Mouse (Mus musculus) heart, postnatal 0 days (tissue): ENCODE data around the gene Ppie. TPM values are rescaled to one million over a fixed set of nuclear protein-coding genes. Genes with fewer than 3 reads are reported as not detected.
A peak's percentile ranks its signal among the peaks of the same experiment; 100 is the strongest.

Source experiments
- ATAC-seq: fragments of 200-750 bp; cut with Nextera tagmentation; 2 replicates; pipeline ENCODE4 v1.8.0; 2017; ENCODE audit warnings: low read depth, moderate number of reproducible peaks, moderate library complexity; ENCODE audit not compliant: insufficient read depth
- DNase-seq: peaks from one replicate; pipeline ENCODE4 v3.0.0-alpha.2; 2016; ENCODE audit warnings: low spot score
- H3K27ac ChIP-seq: fragments of 300-500 bp; sonication (generic); 2 replicates; pipeline ENCODE4 v1.5.1; 2014; ENCODE audit warnings: low read depth, mild to moderate bottlenecking
- H3K27me3 ChIP-seq: fragments of 300-500 bp; sonication (generic); 2 replicates; pipeline ENCODE4 v1.6.1; 2014; ENCODE audit warnings: low read length, mixed read lengths; ENCODE audit not compliant: control insufficient read depth, insufficient read depth
- H3K36me3 ChIP-seq: fragments of 300-500 bp; sonication (generic); replicated peaks from 2 replicates; pipeline ENCODE4 v1.6.1; 2014; ENCODE audit warnings: low read length, mixed read lengths; ENCODE audit not compliant: control insufficient read depth, insufficient read depth
- H3K4me1 ChIP-seq: fragments of 300-500 bp; sonication (generic); 2 replicates; pipeline ENCODE4 v1.6.1; 2014; ENCODE audit warnings: antibody characterized with exemption; ENCODE audit not compliant: control insufficient read depth, insufficient read depth
- H3K4me2 ChIP-seq: fragments of 300-500 bp; sonication (generic); 2 replicates; pipeline ENCODE4 v1.6.1; 2014; ENCODE audit warnings: low read depth, mild to moderate bottlenecking, low read length, moderate library complexity
- H3K4me3 ChIP-seq: fragments of 300-500 bp; sonication (generic); 2 replicates; pipeline ENCODE4 v1.5.1; 2014; ENCODE audit warnings: low read depth, low read length
- H3K9ac ChIP-seq: fragments of 300-500 bp; sonication (generic); replicated peaks from 2 replicates; pipeline ENCODE4 v1.6.1; 2014; ENCODE audit warnings: low read depth, low read length, mixed read lengths
- H3K9me3 ChIP-seq: fragments of 300-500 bp; sonication (generic); replicated peaks from 2 replicates; pipeline ENCODE4 v1.6.1; 2016; ENCODE audit warnings: low read length; ENCODE audit not compliant: control insufficient read depth
- CTCF ChIP-seq: IDR thresholded peaks from 2 replicates; pipeline ENCODE4 v1.5.1; 2016; ENCODE audit warnings: antibody characterized with exemption, control low read depth, low read depth
- EP300 ChIP-seq: IDR thresholded peaks from 2 replicates; pipeline ENCODE4 v1.6.1; 2016; ENCODE audit warnings: antibody characterized with exemption, low read depth
- WGBS: fragments of 180-500 bp; shearing (Covaris S2); extraction: QIAGEN DNeasy Blood & Tissue Kit; methylation state at CpG from one replicate; pipeline ENCODE4 v1.1.7; 2014; 5-methylcytosine and 5-hydroxymethylcytosine counted together
- polyA plus RNA-seq: library from polyadenylated mRNA; unstranded; fragments of >200 nt; fragmentation: Nextera tagmentation; extraction: Ambion mirVana; gene quantifications from 2 replicates; pipeline ENCODE4 v1.2.1, GENCODE M21; 2015
- total RNA-seq: library from RNA; depleted of rRNA; stranded (reverse); fragments of >200 nt; gene quantifications from 2 replicates; pipeline ENCODE4 v1.2.3, GENCODE M21; 2014; ENCODE audit warnings: low replicate concordance; rRNA removed

The Ppie gene
- total and polyA plus RNA-seq, 2 experiments from 2014 or later: 21.9 to 36.9 TPM

DNA sequence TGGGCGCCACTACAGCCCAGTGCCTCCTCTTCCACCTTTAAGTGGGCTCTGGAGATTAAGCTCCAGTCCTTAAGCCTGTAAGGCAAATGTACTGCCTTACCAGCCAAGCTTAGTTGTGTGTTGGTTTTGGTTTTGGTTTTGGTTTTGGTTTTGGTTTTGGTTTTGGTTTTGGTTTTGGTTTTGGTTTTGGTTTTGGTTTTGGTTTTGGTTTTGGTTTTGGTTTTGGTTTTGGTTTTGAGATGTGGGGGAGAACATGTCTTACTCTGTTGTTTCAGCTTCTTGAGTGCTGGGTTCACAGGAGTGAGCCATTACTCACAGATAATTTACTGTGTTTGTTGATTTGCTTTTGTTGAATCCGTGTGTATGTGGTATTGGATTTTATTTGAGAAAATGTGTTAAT is 54.5 kb downstream of the Ppie start:
- no peaks in the 10 kb centered on the region for H3K9me3 ChIP-seq
- no peak for DNase-seq
- WGBS: 70% methylated on average over 2 of the region's 2 CpGs
- no peak overlapping the region for H3K4me2 ChIP-seq
- TF ChIP-seq CTCF (no peak), EP300 (no peak)
- H3K9ac ChIP-seq: no peak overlapping the region
- H3K4me1 ChIP-seq: no peaks in the 10 kb centered on the region
- no peak overlapping the region for H3K4me3 ChIP-seq
- H3K27ac ChIP-seq: no peak overlapping the region
- H3K27me3 ChIP-seq: peaks cover 17% of the 10 kb centered on the region
- H3K36me3 ChIP-seq: no peaks in the 10 kb centered on the region
- no peak for ATAC-seq

GRCm38 (mm10) chr4:123083323-123083902 is 56.3 kb downstream of the Ppie start:
- no peak for DNase-seq
- no peaks in the 10 kb centered on the region for H3K4me1 ChIP-seq
- TF ChIP-seq EP300: no peak
- no peak for TF ChIP-seq CTCF
- no peak overlapping the region for H3K27ac ChIP-seq
- H3K36me3 ChIP-seq: no peaks in the 10 kb centered on the region
- H3K9ac ChIP-seq: no peak overlapping the region
- H3K4me2 ChIP-seq: no peak overlapping the region
- peaks cover 17% of the 10 kb centered on the region for H3K27me3 ChIP-seq
- 56% methylated on average over 13 of the region's 13 CpGs for WGBS
- no peaks in the 10 kb centered on the region for H3K9me3 ChIP-seq
- ATAC-seq: no peak
- no peak overlapping the region for H3K4me3 ChIP-seq

GRCm38 (mm10) chr4:123082283-123083163 is 57.2 kb downstream of the Ppie start:
- Histone ChIP-seq H3K9ac (no peak overlapping the region), H3K27me3 (peaks cover 17% of the 10 kb centered on the region), H3K4me3 (no peak overlapping the region), H3K36me3 (no peaks in the 10 kb centered on the region), H3K9me3 (no peaks in the 10 kb centered on the region), H3K4me1 (no peaks in the 10 kb centered on the region), H3K27ac (no peak overlapping the region), H3K4me2 (no peak overlapping the region)
- DNase-seq: peak; percentile 46
- WGBS: 71% methylated on average over 20 of the region's 20 CpGs
- peak; percentile 89 for TF ChIP-seq CTCF
- no peak for TF ChIP-seq EP300
- ATAC-seq: peak; percentile 47; the same call in 1 of the 2 replicates

DNA sequence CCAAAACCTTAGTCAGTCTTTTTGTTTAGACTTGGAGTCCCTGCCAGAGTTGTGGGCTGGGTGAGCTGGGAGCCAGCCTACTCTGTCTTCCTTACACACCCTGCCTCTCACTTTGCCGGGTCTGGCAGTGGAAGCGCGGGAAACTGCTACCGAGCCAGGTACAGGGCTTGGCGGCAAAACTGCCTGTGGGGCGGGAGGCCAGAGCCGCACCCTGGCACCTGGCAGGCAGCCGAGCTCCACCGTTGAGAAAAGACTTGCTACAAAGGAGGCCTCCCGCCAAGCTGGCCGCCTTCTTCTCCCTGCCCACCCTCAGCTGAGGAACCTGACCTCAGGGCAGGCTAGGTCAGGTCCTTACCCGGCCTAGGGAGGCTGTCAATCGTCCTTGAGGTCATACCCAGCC is 59.0 kb downstream of the Ppie start:
- no peak overlapping the region for H3K27ac ChIP-seq
- H3K9ac ChIP-seq: no peak overlapping the region
- no peak overlapping the region for H3K4me3 ChIP-seq
- no peak for TF ChIP-seq CTCF
- TF ChIP-seq EP300: no peak
- no peaks in the 10 kb centered on the region for H3K9me3 ChIP-seq
- ATAC-seq: no peak
- no peak overlapping the region for H3K4me2 ChIP-seq
- DNase-seq: no peak
- WGBS: 49% methylated on average over 13 of the region's 13 CpGs
- peaks cover 17% of the 10 kb centered on the region for H3K27me3 ChIP-seq
- H3K4me1 ChIP-seq: no peaks in the 10 kb centered on the region
- no peaks in the 10 kb centered on the region for H3K36me3 ChIP-seq

DNA sequence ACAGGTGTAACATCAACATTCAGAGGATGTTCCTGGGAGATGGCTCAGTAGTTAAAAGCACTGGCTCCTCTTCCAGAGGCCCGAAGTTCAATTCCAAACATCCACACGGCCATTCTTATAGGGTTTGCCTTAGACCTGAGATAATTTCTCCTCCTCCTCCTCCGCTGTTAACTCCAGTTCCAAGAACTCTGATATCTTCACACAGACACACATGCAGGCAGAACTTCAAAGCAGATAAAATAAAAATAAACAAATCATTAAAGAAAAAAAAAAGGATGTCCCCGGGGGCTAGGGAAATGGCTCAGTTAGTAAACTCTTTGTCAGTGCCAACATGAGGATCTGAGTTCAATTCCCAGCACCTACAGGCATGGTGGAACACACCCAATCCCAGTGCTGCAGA is 61.5 kb downstream of the Ppie start:
- H3K27me3 ChIP-seq: peaks cover 32% of the 10 kb centered on the region
- H3K27ac ChIP-seq: no peak overlapping the region
- DNase-seq: no peak
- no peaks in the 10 kb centered on the region for H3K4me1 ChIP-seq
- 62% methylated on average over 4 of the region's 4 CpGs for WGBS
- no peaks in the 10 kb centered on the region for H3K36me3 ChIP-seq
- no peaks in the 10 kb centered on the region for H3K9me3 ChIP-seq
- H3K4me3 ChIP-seq: no peak overlapping the region
- no peak for TF ChIP-seq CTCF
- no peak for TF ChIP-seq EP300
- H3K4me2 ChIP-seq: no peak overlapping the region
- no peak for ATAC-seq
- no peak overlapping the region for H3K9ac ChIP-seq

Other genes starting within 250 kb of the Ppie start
- gene Mfsd2a, start 178.8 kb downstream of the Ppie start, total RNA-seq: not detected in 2 replicates
- 0.19 and 0.20 TPM in 2 replicates for gene Mfsd2a, start 178.8 kb downstream of the Ppie start, polyA plus RNA-seq
- gene Mycl, start 144.3 kb downstream of the Ppie start, total RNA-seq: 1.8 and 14.7 TPM in 2 replicates
- gene Mycl, start 144.3 kb downstream of the Ppie start, polyA plus RNA-seq: 0.12 and 0.44 TPM in 2 replicates
- gene Trit1, start 123.4 kb downstream of the Ppie start, total RNA-seq: 7.2 and 13.4 TPM in 2 replicates
- 8.7 and 9.7 TPM in 2 replicates for gene Trit1, start 123.4 kb downstream of the Ppie start, polyA plus RNA-seq
- not detected in 2 replicates for gene Bmp8b, start 34.8 kb downstream of the Ppie start, total RNA-seq
- gene Bmp8b, start 34.8 kb downstream of the Ppie start, polyA plus RNA-seq: 0.05 and 0.10 TPM in 2 replicates
- gene Oxct2b, start 23.7 kb downstream of the Ppie start, total RNA-seq: not detected in 2 replicates
- not detected in 2 replicates for gene Oxct2b, start 23.7 kb downstream of the Ppie start, polyA plus RNA-seq
- gene Hpcal4, start 43.3 kb upstream of the Ppie start, total RNA-seq: 0.57 and 1.5 TPM in 2 replicates
- gene Hpcal4, start 43.3 kb upstream of the Ppie start, polyA plus RNA-seq: 0.40 and 0.41 TPM in 2 replicates
- gene Nt5c1a, start 61.6 kb upstream of the Ppie start, total RNA-seq: 3.4 and 14.6 TPM in 2 replicates
- 1.7 and 2.4 TPM in 2 replicates for gene Nt5c1a, start 61.6 kb upstream of the Ppie start, polyA plus RNA-seq
- 9.0 and 12.3 TPM in 2 replicates for gene Heyl, start 93.6 kb upstream of the Ppie start, total RNA-seq
- 8.9 and 9.0 TPM in 2 replicates for gene Heyl, start 93.6 kb upstream of the Ppie start, polyA plus RNA-seq
- 350 and 355 TPM in 2 replicates for gene Pabpc4, start 122.4 kb upstream of the Ppie start, total RNA-seq
- gene Pabpc4, start 122.4 kb upstream of the Ppie start, polyA plus RNA-seq: 54.6 and 55.3 TPM in 2 replicates
- gene Oxct2a, start 183.7 kb upstream of the Ppie start, total RNA-seq: not detected in 2 replicates
- gene Oxct2a, start 183.7 kb upstream of the Ppie start, polyA plus RNA-seq: not detected in 2 replicates
- not detected in 2 replicates for gene Bmp8a, start 203.3 kb upstream of the Ppie start, total RNA-seq
- gene Bmp8a, start 203.3 kb upstream of the Ppie start, polyA plus RNA-seq: not detected in 2 replicates